In genomic region chrX:101256603-101257002, GRCm38 (mm10) we compare ENCODE assay signal across 9 mouse cellular contexts. TPM values are rescaled to one million over a fixed set of nuclear protein-coding genes. Genes with fewer than 3 reads are reported as not detected.
DNase-seq lines count a peak whose midpoint lies in the region; ATAC-seq lines count a peak whose summit lies in the region.
"Had no signal": no experiment of that assay in that cellular context is flagged by ENCODE, and none has a peak within 500 bp of the region (broad histone marks: within the 10 kb centered on the region; RNA-seq: fewer than 3 reads in every experiment).

No protein-coding gene starts in this region.

- peaks cover 4% of the 10 kb centered on the region; the same call in 1 of the 2 replicates for H3K4me1 ChIP-seq in kidney, embryonic 14.5 days (ENCODE audit: control insufficient read depth, insufficient read depth, low read length)

- ATAC-seq in kidney, embryonic 14.5 days (ENCODE audit: low FRiP score, low TSS enrichment) = no peak
- ATAC-seq in cerebellum, adult (ENCODE audit: insufficient number of reproducible peaks, low FRiP score, low TSS enrichment) = no peak

- H3K9me3 ChIP-seq in kidney, embryonic 14.5 days (ENCODE audit: control insufficient read depth, low read length) = no peaks in the 10 kb centered on the region; the same call in 1 of the 2 replicates

- H3K4me2 ChIP-seq in kidney, embryonic 14.5 days (replicated peaks; ENCODE audit: low read depth, low read length) = peak overlapping the region; percentile 60

- no peak overlapping the region for H3K9ac ChIP-seq in kidney, embryonic 14.5 days (ENCODE audit: low read depth, low read length)

- WGBS in kidney, embryonic 14.5 days = 81% methylated on average over 13 of the region's 13 CpGs

- H3K36me3 ChIP-seq in kidney, embryonic 14.5 days (ENCODE audit: control insufficient read depth, insufficient read depth, low read length) = peaks cover 5% of the 10 kb centered on the region; the same call in 1 of the 2 replicates

- peak overlapping the region; percentile 53; the same call in 1 of the 2 replicates for H3K4me3 ChIP-seq in kidney, embryonic 14.5 days (ENCODE audit: low read length)

- H3K27me3 ChIP-seq in kidney, embryonic 14.5 days (ENCODE audit: control insufficient read depth, insufficient read depth, low read length) = no peaks in the 10 kb centered on the region

- no peak overlapping the region for H3K27ac ChIP-seq in kidney, embryonic 14.5 days (ENCODE audit: low read depth, low read length)

- DNase-seq in kidney, adult 8-10 months = no peak
- peak; percentile 25 for DNase-seq in NIH3T3 (ENCODE audit: low read depth)
- peak; percentile 44 for DNase-seq in kidney, postnatal 10 days
- DNase-seq in spleen, postnatal 4 days (ENCODE audit: low spot score in 2 of 2) = peak; percentile 24 to 71
- no peak for DNase-seq in urinary bladder, postnatal 14 days (ENCODE audit: low spot score)
- no peak for DNase-seq in adrenal gland, postnatal 25 days

RNA-seq across cellular contexts. Expression of gene Foxo4, which starts 2.3 kb away (rescaled TPM):
- polyA plus RNA-seq in kidney, embryonic 14.5 days (2014; fragmentation: Nextera tagmentation; extraction: Ambion mirVana) = 3.9 and 6.3 TPM in 2 replicates
- total RNA-seq in adrenal gland, postnatal 25 days (2021) = 28.5 and 40.7 TPM in 2 replicates

RNA-seq across cellular contexts. Expression of gene Gm614, which starts 7.2 kb away (rescaled TPM):
- polyA plus RNA-seq in kidney, embryonic 14.5 days (2014; fragmentation: Nextera tagmentation; extraction: Ambion mirVana) = 0.30 TPM in 1 of 2 replicates, not detected in the other
- not detected in 2 replicates for total RNA-seq in adrenal gland, postnatal 25 days (2021)

RNA-seq across cellular contexts. Expression of gene Il2rg, which starts 11.5 kb away (rescaled TPM):
- polyA plus RNA-seq in kidney, embryonic 14.5 days (2014; fragmentation: Nextera tagmentation; extraction: Ambion mirVana) = 18.8 and 19.5 TPM in 2 replicates
- 8.3 and 9.7 TPM in 2 replicates for total RNA-seq in adrenal gland, postnatal 25 days (2021)

RNA-seq across cellular contexts. Expression of gene Gm20489, which starts 12.2 kb away (rescaled TPM):
- not detected in 2 replicates for polyA plus RNA-seq in kidney, embryonic 14.5 days (2014; fragmentation: Nextera tagmentation; extraction: Ambion mirVana)
- total RNA-seq in adrenal gland, postnatal 25 days (2021) = not detected in 2 replicates
- polyA plus RNA-seq: heart, embryonic 16.5 days had no signal

RNA-seq across cellular contexts. Expression of gene Med12, which starts 17.2 kb away (rescaled TPM):
- 42.0 and 51.5 TPM in 2 replicates for polyA plus RNA-seq in kidney, embryonic 14.5 days (2014; fragmentation: Nextera tagmentation; extraction: Ambion mirVana)
- 42.3 and 51.4 TPM in 2 replicates for total RNA-seq in adrenal gland, postnatal 25 days (2021)

Comparison
In these comparisons a context has a peak if more than half of its experiments do, and no peak if none do; other contexts are left out.
1. DNase-seq: peak in NIH3T3 (single experiment), kidney, postnatal 10 days (single experiment) and spleen, postnatal 4 days (2 of 2); none in kidney, adult 8-10 months (0 of 2), urinary bladder, postnatal 14 days (single experiment) and adrenal gland, postnatal 25 days (single experiment).